21 mouse cellular contexts compared by ENCODE assay signal in genomic region chr7:128057860-128058259, GRCm38 (mm10). TPM values are rescaled to one million over a fixed set of nuclear protein-coding genes. Genes with fewer than 3 reads are reported as not detected.
"Had no signal": no experiment of that assay in that cellular context is flagged by ENCODE, and none has a peak within 500 bp of the region (broad histone marks: within the 10 kb centered on the region; RNA-seq: fewer than 3 reads in every experiment).

No protein-coding gene starts in this region.

- H3K27ac ChIP-seq: kidney, embryonic 15.5 days; limb, embryonic 12.5 days; limb, embryonic 15.5 days; liver, embryonic 13.5 days; midbrain, embryonic 10.5 days; midbrain, embryonic 13.5 days; neural tube, embryonic 13.5 days had no signal

- H3K9ac ChIP-seq: kidney, embryonic 15.5 days; limb, embryonic 12.5 days; limb, embryonic 15.5 days; liver, embryonic 13.5 days; midbrain, embryonic 13.5 days; neural tube, embryonic 13.5 days had no signal

- DNase-seq: kidney, adult 8-10 months; kidney, postnatal 10 days; kidney, postnatal 36 days; left cerebral cortex, postnatal 4 days; liver, embryonic 13.5 days; lung, adult 2 months; lung, postnatal 14 days had no signal

- H3K4me1 ChIP-seq: kidney, embryonic 15.5 days; limb, embryonic 12.5 days; limb, embryonic 15.5 days; midbrain, embryonic 10.5 days; midbrain, embryonic 13.5 days; neural tube, embryonic 13.5 days had no signal

- H3K36me3 ChIP-seq: kidney, embryonic 15.5 days; limb, embryonic 12.5 days; limb, embryonic 15.5 days; liver, embryonic 13.5 days; midbrain, embryonic 10.5 days; midbrain, embryonic 13.5 days; neural tube, embryonic 13.5 days had no signal

- H3K27me3 ChIP-seq: kidney, embryonic 15.5 days; limb, embryonic 12.5 days; limb, embryonic 15.5 days; liver, embryonic 13.5 days; midbrain, embryonic 13.5 days; neural tube, embryonic 13.5 days had no signal

- H3K4me3 ChIP-seq: kidney, embryonic 15.5 days; limb, embryonic 12.5 days; limb, embryonic 15.5 days; liver, embryonic 13.5 days; midbrain, embryonic 10.5 days; midbrain, embryonic 13.5 days; myocyte; neural tube, embryonic 13.5 days had no signal

- ATAC-seq: midbrain, embryonic 13.5 days; midbrain, embryonic 16.5 days had no signal

- H3K9me3 ChIP-seq: kidney, embryonic 15.5 days; limb, embryonic 12.5 days; limb, embryonic 15.5 days; liver, embryonic 13.5 days; midbrain, embryonic 10.5 days; midbrain, embryonic 13.5 days; neural tube, embryonic 13.5 days had no signal

- H3K4me2 ChIP-seq: kidney, embryonic 15.5 days; limb, embryonic 12.5 days; limb, embryonic 15.5 days; liver, embryonic 13.5 days; midbrain, embryonic 13.5 days; neural tube, embryonic 13.5 days had no signal

RNA-seq across cellular contexts. Expression of gene Gm49368, which starts 4.6 kb away (rescaled TPM):
- total RNA-seq: left cerebral cortex, postnatal 4 days had no signal
- polyA plus RNA-seq: intestine, postnatal 0 days; kidney, embryonic 15.5 days; limb, embryonic 12.5 days; limb, embryonic 15.5 days; liver, embryonic 13.5 days; lung, embryonic 16.5 days; midbrain, embryonic 10.5 days; midbrain, embryonic 13.5 days; midbrain, embryonic 16.5 days; myocyte; neural tube, embryonic 13.5 days; stomach, embryonic 14.5 days; urinary bladder, adult 2 months had no signal

RNA-seq across cellular contexts. Expression of gene Trim72, which starts 54.1 kb away (rescaled TPM):
- total RNA-seq: megakaryocyte, adult 5-6 weeks; monocyte, adult 5-6 weeks had no signal
- polyA plus RNA-seq: liver, embryonic 13.5 days; midbrain, embryonic 10.5 days; midbrain, embryonic 13.5 days; midbrain, embryonic 16.5 days; neural tube, embryonic 13.5 days had no signal
